Mouse (Mus musculus): ENCODE measurements at regions not wholly inside any gene's neighbourhood (a gene's known extent, or its start where the extent isn't known, plus 50 kb on each side); places are given as distances from the start of the nearest gene placed in this dataset.

DNA sequence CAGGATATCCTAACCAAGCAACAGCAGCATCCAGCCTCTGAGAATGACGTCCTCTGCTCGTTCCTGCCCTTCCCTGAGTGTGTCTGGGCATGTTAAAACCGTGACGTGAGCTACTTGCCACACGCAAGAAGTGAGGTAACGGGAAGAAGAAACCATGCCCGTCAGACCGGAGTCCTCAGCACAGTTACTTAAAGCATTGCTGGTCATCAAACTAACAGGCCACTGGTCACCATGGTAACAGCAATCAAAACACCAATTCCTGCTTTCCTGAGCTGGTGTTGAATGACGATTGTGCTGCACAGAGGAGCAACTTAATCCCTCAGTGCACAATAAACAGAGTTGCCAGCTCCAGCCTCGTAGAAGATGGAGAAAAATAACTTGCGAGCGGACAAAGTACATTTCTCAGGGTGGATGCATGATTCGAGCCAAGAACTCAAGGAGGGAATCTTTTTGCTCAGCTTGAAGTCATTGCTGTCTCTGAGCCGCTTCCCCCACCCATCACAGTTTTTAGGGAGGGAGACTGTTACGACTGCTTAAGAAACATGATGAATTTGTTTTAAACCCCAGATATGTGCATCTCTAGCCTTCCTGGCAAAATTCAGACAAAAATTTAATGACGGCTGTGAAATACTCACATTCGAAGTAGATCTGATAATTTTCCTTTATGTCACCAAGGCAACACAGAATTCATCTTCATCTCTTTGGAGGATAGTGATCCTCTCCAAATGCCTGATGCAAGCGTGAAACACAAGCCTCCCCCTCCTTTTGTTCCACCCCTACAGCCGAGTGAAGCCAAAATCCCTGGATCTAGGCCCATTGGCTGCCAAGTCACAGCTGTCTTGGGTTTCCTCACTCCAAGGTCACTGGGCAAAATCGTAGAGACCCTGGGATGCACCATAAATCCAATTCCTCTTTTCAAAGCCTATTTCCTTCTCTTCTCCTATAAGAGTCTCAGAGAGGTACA lies 95.6 kb upstream of the Gm26657 start:
- H3K4me3 ChIP-seq: peak overlapping the region; percentile 9; the same call in 1 of the 2 replicates
- peak overlapping the region; percentile 49; the same call in 1 of the 2 replicates for H3K27ac ChIP-seq (replicated peaks)
- H3K27me3 ChIP-seq: no peaks in the 10 kb centered on the region
- H3K4me2 ChIP-seq (replicated peaks): peak overlapping the region; percentile 45
- H3K36me3 ChIP-seq: no peaks in the 10 kb centered on the region
- peak; percentile 81 for ATAC-seq (ENCODE audit: low FRiP score, low read depth)
- 0 out of 2 replicates have a peak overlapping the region, but pooled peaks have one; percentile 2 for H3K9ac ChIP-seq (replicated peaks)
- H3K9me3 ChIP-seq: no peaks in the 10 kb centered on the region
- peaks cover 23% of the 10 kb centered on the region for H3K4me1 ChIP-seq
- 13% methylated on average over 20 of the region's 20 CpGs for WGBS

DNA sequence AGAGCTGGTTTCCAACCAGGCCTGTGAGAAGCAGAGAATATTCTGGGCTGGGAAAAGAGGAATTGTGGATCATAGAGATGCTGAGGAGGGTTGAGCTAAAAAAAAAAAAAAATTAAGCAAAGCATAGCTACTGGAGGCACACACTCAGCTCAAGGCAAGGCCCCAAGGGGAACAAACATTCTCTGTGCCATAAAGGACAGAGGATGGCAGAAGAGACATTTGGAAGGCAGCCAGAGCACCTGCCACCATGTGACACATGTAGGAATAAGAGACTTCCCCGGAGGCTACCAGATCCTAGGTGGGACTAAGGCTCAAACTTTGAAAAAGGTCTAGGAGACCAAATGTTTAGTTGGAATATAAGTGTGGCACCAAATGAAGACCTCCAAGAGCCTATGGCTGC lies 96.4 kb upstream of the Gm26657 start:
- no peak overlapping the region for H3K4me3 ChIP-seq
- peaks cover 23% of the 10 kb centered on the region for H3K4me1 ChIP-seq
- ATAC-seq (ENCODE audit: low FRiP score, low read depth): no peak
- peak overlapping the region; percentile 45 for H3K4me2 ChIP-seq (replicated peaks)
- no peaks in the 10 kb centered on the region for H3K27me3 ChIP-seq
- H3K9me3 ChIP-seq: no peaks in the 10 kb centered on the region
- no peaks in the 10 kb centered on the region for H3K36me3 ChIP-seq
- no peak overlapping the region for H3K27ac ChIP-seq (replicated peaks)
- 0 out of 2 replicates have a peak overlapping the region, but pooled peaks have one; percentile 2 for H3K9ac ChIP-seq (replicated peaks)
- 61% methylated on average over 1 of the region's 1 CpGs for WGBS

DNA sequence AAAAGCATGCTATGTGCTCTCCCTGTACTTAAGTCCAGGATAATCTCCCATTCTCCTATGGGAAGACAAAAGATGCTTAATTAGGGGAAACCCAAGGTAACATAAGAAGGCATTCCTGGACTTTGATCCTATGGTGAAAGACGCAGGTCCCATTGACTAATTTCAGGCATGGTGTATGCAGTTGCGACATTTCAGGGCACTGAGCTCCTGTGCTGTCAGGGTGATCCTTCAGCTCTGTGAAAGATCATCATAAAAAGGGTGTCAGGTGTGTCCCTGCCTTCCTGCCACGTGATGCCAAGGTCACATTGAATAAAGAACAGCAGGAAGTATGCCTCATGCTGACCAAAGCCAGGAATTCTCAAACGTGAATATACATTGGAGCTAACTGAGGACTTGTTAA lies 100.2 kb upstream of the Gm26657 start:
- 41% methylated on average over 4 of the region's 4 CpGs for WGBS
- Histone ChIP-seq H3K4me1 (peaks cover 20% of the 10 kb centered on the region), H3K9me3 (no peaks in the 10 kb centered on the region), H3K4me2 (replicated peaks) (no peak overlapping the region), H3K27ac (replicated peaks) (no peak overlapping the region), H3K9ac (replicated peaks) (no peak overlapping the region), H3K4me3 (no peak overlapping the region), H3K27me3 (no peaks in the 10 kb centered on the region), H3K36me3 (no peaks in the 10 kb centered on the region)
- ATAC-seq (ENCODE audit: low FRiP score, low read depth): no peak

DNA sequence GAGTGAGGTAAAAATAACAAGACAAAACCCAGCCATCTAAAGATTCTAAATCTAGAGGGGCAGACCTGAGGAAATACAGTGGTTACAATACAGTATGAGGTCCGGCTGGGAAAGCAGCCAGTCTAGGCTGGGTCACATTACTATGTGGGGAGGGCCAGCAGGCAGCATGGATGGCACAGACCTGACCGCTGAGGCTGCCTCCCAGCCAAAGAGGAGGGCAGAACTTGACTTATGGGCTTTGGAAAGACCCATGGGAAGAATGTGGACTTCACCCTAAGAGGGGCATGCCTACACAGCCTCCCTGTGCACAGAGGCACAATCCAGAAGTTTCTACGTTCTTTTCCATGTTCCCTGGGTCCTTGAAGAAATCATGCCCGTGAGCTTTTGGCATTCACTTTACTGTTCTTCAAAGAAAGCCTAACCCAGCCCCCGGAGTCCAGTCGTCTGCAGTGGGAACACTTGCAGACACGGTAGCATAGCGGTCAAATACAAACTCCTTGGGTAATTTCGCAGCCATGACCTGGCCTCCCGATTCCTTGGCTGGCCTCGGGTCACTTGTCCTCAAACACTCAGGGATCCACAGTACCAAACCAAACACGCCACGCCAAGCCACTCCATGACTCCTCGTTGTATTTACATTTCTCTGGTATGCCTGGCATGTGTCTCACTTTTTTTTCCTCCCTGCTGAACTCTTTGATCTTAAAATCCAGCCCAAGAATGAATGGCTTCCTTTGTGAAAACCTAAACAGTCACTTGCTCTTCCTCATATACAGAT lies 101.0 kb upstream of the Gm26657 start:
- Histone ChIP-seq H3K4me3 (no peak overlapping the region), H3K36me3 (no peaks in the 10 kb centered on the region), H3K27me3 (no peaks in the 10 kb centered on the region), H3K4me1 (peaks cover 12% of the 10 kb centered on the region), H3K4me2 (replicated peaks) (no peak overlapping the region), H3K9me3 (no peaks in the 10 kb centered on the region), H3K9ac (replicated peaks) (no peak overlapping the region), H3K27ac (replicated peaks) (no peak overlapping the region)
- WGBS: 56% methylated on average over 14 of the region's 14 CpGs
- no peak for ATAC-seq (ENCODE audit: low FRiP score, low read depth)

DNA sequence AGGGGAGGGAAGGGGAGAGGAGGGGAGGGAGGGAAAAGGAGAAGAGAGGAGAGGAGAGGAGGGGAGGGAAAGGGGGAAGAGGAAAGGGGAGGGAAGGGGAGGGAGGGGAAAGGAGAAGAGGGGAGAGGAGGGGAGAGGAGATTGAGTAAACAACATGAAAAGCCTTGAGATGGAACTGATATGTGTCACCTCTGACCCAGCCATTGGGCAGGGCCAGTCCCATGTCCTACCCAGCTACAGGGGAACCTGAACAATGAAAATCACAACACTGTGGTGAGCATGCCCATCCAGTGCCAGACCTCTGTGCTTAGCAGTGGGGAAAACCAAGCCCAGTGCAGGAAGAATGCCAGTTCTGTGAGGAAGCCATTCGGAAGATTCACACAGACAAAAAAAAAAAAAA lies 103.6 kb upstream of the Gm26657 start:
- Histone ChIP-seq H3K27ac (replicated peaks) (no peak overlapping the region), H3K27me3 (no peaks in the 10 kb centered on the region), H3K4me3 (no peak overlapping the region), H3K9ac (replicated peaks) (no peak overlapping the region), H3K9me3 (no peaks in the 10 kb centered on the region), H3K4me2 (replicated peaks) (no peak overlapping the region), H3K36me3 (no peaks in the 10 kb centered on the region), H3K4me1 (peaks cover 3% of the 10 kb centered on the region; the same call in 1 of the 2 replicates)
- ATAC-seq (ENCODE audit: low FRiP score, low read depth): no peak
- 87% methylated on average over 1 of the region's 1 CpGs for WGBS

DNA sequence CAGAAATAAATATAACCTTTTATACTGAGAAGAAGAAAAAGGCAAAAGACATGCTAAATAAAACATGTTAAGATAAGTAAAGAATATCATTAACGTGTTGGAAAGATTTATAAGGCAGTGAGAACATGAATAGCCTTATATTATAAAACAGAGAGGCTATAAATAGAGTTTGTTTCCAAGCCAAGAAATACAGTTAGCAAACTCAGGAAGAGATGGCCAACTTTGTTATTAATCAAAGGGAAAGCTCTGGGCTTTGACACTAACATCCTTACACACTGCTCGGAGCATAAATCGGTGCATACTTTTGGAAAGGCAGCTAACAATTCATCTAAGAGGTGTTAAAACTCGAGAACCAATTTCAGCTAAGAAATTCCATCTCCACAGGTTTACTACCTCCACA lies 106.3 kb upstream of the Gm26657 start:
- H3K36me3 ChIP-seq: no peaks in the 10 kb centered on the region
- ATAC-seq (ENCODE audit: low FRiP score, low read depth): no peak
- H3K4me2 ChIP-seq (replicated peaks): no peak overlapping the region
- no peak overlapping the region for H3K4me3 ChIP-seq
- H3K27me3 ChIP-seq: no peaks in the 10 kb centered on the region
- H3K4me1 ChIP-seq: no peaks in the 10 kb centered on the region
- whole genome bisulfite sequencing: 79% methylated on average over 4 of the region's 4 CpGs
- no peaks in the 10 kb centered on the region for H3K9me3 ChIP-seq
- no peak overlapping the region for H3K9ac ChIP-seq (replicated peaks)
- no peak overlapping the region for H3K27ac ChIP-seq (replicated peaks)

DNA sequence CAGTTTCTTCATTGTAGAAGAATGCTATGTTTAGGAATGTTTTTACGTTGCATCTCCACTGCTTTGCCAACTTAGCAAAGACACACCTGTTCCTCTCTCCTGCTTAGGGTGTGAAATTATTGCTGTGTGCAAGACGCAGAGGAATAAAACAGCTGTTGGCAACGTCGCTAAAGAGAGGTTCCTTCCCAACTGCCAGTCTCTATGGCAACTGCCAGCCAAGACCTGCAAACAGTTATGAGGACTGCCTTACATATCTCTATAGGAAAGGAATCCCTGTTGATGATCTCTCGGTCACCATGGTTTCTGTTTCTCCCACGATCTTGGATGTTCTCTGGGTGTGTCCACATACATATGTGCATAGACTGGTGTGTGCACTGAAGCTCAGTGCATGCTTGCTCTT lies 109.6 kb upstream of the Gm26657 start:
- H3K4me3 ChIP-seq: no peak overlapping the region
- 84% methylated on average over 6 of the region's 6 CpGs for WGBS
- no peak for ATAC-seq (ENCODE audit: low FRiP score, low read depth)
- no peak overlapping the region for H3K9ac ChIP-seq (replicated peaks)
- H3K36me3 ChIP-seq: no peaks in the 10 kb centered on the region
- no peaks in the 10 kb centered on the region for H3K9me3 ChIP-seq
- H3K4me2 ChIP-seq (replicated peaks): no peak overlapping the region
- no peaks in the 10 kb centered on the region for H3K4me1 ChIP-seq
- H3K27ac ChIP-seq (replicated peaks): no peak overlapping the region
- no peaks in the 10 kb centered on the region for H3K27me3 ChIP-seq

DNA sequence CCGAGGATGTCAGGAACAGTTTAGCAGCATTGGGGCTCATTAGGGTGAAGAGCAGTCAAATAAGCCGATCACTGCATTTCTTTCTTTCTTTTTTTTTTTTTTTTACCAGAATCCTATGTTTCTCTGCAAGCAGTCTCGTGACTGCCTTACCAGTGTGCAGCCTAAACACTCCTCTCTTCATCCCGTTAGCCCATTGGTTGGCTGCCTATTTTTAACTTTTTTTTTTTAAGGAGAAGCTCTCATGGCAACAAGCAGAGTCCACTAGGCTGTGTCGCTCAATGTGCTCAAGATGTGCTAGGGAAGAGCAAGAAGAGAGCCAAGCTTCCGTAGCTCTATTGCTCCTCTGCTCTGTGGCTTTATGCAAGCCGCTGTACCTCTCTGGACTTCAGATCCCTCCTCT lies 112.7 kb upstream of the Gm26657 start:
- Histone ChIP-seq H3K4me2 (replicated peaks) (no peak overlapping the region), H3K27ac (replicated peaks) (no peak overlapping the region), H3K9me3 (no peaks in the 10 kb centered on the region), H3K4me3 (no peak overlapping the region), H3K9ac (replicated peaks) (no peak overlapping the region), H3K27me3 (no peaks in the 10 kb centered on the region), H3K36me3 (no peaks in the 10 kb centered on the region), H3K4me1 (no peaks in the 10 kb centered on the region)
- 79% methylated on average over 7 of the region's 7 CpGs for WGBS
- ATAC-seq (ENCODE audit: low FRiP score, low read depth): no peak

DNA sequence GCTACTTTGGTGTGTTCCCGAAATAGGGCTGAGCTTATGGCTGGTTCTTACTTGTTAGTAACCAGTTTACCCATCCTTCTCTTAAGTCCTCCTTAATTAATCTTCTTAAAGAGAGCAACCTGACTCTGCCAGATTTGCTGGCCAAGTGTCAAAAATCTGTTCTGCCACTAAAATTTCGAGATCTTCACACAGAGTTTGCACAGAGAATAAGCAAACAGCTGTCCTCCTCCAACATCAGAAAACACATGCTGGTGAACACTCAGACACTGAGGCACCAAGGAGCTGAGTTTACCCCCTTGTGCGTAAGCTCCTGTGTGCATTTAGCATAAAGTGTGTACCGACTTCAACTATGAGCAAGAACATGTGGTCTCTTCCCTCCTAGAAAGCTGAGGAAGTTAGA lies 118.1 kb upstream of the Gm26657 start:
- Histone ChIP-seq H3K4me1 (no peaks in the 10 kb centered on the region), H3K9ac (replicated peaks) (no peak overlapping the region), H3K9me3 (0 out of 2 replicates have a peak, but pooled peaks cover 3% of the 10 kb centered on the region), H3K27me3 (no peaks in the 10 kb centered on the region), H3K36me3 (no peaks in the 10 kb centered on the region), H3K4me3 (no peak overlapping the region), H3K27ac (replicated peaks) (no peak overlapping the region), H3K4me2 (replicated peaks) (no peak overlapping the region)
- 85% methylated on average over 4 of the region's 4 CpGs for WGBS
- no peak for ATAC-seq (ENCODE audit: low FRiP score, low read depth)

DNA sequence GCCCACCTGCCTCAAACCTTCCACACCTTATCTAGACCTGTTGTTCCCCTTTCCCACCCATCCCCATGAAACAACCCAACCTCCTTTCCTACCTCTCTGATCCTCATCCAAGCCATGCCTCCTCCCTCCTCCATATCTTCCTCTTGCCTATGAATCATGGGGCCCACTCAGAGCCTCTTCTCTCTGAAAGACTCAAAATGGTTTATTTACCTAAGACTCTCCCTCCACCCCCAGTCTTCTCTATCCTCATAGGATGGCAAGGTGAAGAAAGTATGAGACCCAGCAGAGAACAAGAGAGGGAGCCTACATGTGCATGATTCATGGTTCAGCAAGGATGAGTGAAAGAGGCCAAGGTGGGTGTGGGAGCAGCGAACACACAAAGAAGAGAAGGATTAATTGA lies 118.5 kb upstream of the Gm26657 start:
- ATAC-seq (ENCODE audit: low FRiP score, low read depth): no peak
- no peak overlapping the region for H3K9ac ChIP-seq (replicated peaks)
- H3K4me2 ChIP-seq (replicated peaks): no peak overlapping the region
- H3K36me3 ChIP-seq: no peaks in the 10 kb centered on the region
- H3K4me3 ChIP-seq: no peak overlapping the region
- 84% methylated on average over 1 of the region's 1 CpGs for WGBS
- no peak overlapping the region for H3K27ac ChIP-seq (replicated peaks)
- H3K9me3 ChIP-seq: 0 out of 2 replicates have a peak, but pooled peaks cover 3% of the 10 kb centered on the region
- H3K4me1 ChIP-seq: no peaks in the 10 kb centered on the region
- H3K27me3 ChIP-seq: no peaks in the 10 kb centered on the region

DNA sequence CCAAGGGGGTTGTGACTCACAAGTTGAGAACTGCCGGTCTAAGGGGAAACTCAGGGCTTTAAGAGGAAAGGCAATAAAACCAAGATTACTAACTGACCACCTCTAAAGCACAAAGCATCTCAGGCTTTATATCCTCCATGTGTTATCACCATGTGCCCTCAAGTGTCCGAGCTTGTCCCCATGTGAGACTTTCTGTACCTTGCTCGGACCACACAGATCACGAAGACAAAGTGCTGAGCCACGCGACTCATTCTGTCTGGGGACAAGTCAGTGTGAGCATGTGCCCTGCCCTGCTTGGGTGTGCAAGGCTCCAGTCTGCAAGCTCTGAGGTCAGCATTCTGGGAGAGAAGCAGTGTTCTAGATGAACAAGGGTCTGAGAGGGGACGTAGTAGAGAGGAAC lies 119.2 kb upstream of the Gm26657 start:
- H3K9ac ChIP-seq (replicated peaks): no peak overlapping the region
- H3K36me3 ChIP-seq: no peaks in the 10 kb centered on the region
- ATAC-seq (ENCODE audit: low FRiP score, low read depth): no peak
- no peak overlapping the region for H3K4me3 ChIP-seq
- H3K9me3 ChIP-seq: 0 out of 2 replicates have a peak, but pooled peaks cover 3% of the 10 kb centered on the region
- 90% methylated on average over 7 of the region's 7 CpGs for WGBS
- no peaks in the 10 kb centered on the region for H3K4me1 ChIP-seq
- no peak overlapping the region for H3K4me2 ChIP-seq (replicated peaks)
- H3K27me3 ChIP-seq: no peaks in the 10 kb centered on the region
- H3K27ac ChIP-seq (replicated peaks): no peak overlapping the region

DNA sequence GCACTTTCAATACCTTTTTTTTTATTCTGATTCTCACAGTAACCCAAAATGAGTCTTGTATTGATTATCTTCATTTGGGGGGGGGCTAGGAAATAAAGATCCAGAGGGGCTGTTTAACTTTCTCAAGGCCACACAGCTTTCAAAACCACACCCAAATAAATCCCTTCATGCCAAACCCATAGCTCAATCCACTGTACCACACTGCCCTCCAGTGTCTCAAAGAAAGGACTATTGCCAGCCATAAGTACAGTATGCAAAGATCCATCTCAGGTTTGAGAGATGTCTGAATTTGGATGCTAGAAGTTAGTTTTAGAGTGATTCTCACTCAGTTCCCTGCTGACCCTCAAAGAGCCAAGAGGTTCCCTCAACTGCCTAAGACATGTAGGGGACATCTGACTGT lies 120.1 kb upstream of the Gm26657 start:
- H3K27ac ChIP-seq (replicated peaks): no peak overlapping the region
- ATAC-seq (ENCODE audit: low FRiP score, low read depth): no peak

More for the DNA sequence above, 120.1 kb upstream of the Gm26657 start:
- Histone ChIP-seq H3K4me2 (replicated peaks) (no peak overlapping the region), H3K9me3 (0 out of 2 replicates have a peak, but pooled peaks cover 3% of the 10 kb centered on the region), H3K4me1 (no peaks in the 10 kb centered on the region), H3K4me3 (no peak overlapping the region), H3K9ac (replicated peaks) (no peak overlapping the region), H3K27me3 (no peaks in the 10 kb centered on the region), H3K36me3 (no peaks in the 10 kb centered on the region)

Measured in midbrain, embryonic 12.5 days (tissue).